Mouse (Mus musculus): Measurements from ENCODE around the gene Npas3.

DNA sequence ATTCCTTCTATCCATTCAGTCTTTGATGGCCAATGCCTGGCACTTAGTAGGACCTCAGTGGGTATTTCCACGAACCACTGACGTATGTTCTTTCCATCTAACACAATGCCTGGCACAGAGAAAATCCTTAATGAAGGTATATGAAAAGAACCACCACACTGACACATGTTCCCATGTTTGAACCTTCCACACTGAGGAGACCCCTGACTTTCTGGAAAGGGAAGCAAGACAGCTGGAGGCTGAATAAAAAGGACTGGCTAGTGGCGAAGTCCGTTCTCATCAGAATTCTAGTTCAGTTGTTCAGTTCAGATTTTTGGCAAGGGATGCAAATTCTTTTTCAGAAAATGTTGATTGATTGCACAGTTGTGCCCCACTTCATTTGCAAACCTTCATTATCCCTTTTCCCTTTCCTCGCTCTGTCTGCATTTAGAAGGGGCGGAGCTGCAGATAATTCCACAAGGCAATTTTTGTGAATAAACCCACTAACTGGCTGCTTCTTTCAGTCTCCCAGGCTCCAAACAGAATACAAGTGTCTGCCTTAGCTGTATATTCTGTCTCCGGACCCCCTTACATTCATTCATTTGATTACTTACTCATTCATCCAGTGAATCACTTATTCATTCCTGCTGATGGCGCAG lies 381.1 kb downstream of the Npas3 start:
- TF ChIP-seq CTCF (IDR thresholded peaks at IDR 0.05) (no peak), POLR2A (IDR thresholded peaks at IDR 0.05; ENCODE audit: insufficient read depth, low read depth, low read length) (no peak)

Data from heart, adult 2 months (tissue).